In the genomic region with DNA sequence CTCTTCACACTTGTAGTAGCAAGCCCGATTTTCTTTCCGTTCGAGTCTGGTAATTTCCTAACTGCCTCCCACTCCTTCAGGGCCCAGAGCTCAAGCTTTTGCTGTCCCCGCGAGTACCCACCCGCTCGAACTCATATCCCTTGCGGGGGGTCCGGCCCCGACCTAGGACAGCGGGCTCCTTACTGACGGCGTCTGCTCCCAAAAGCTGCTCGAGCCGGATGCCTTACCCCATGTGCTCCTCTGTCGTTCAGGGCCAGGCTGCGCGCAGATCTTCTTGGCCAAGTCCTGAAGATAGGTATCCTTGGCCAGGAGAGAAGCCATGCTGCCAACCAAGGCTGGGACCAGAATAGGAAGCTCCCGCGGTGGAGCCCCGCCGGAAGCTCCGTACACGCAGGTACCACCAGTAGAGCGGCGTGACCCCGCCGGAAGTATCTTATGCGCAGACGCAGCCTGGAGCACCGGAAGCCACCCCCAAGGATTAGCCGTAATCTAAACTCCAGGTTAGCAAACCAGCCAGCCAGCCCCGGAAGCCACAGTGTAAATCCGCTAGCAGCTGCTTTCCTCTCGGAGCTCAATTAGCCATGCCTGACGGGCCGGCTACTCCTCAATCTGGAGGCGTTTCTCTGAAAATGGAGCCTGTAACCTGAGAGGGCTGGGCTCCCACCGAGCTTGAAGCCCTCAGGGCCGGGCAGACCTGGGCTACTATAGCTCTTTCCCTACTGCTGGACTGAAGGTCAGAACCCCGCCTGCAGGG, we compare ENCODE assay signal across 8 mouse cellular contexts. TPM values are rescaled to one million over a fixed set of nuclear protein-coding genes. Genes with fewer than 3 reads are reported as not detected.
DNase-seq lines count a peak whose midpoint lies in the region; ATAC-seq and TF ChIP-seq lines count a peak whose summit lies in the region.

A gene (minus strand): TSS at position 413 of the 754 bp plus-strand sequence.

- TF ChIP-seq EP300 in heart, adult 2 months (IDR thresholded peaks at IDR 0.05; ENCODE audit: insufficient read depth, low read depth, low read length) = peak; percentile 69

- no peaks in the 10 kb centered on the region for H3K79me2 ChIP-seq in heart, adult 2 months (replicated peaks; ENCODE audit: control insufficient read depth, insufficient read depth, low read length)

- peak within 1 kb of the TSS; percentile 80 for H3K27ac ChIP-seq in embryonic facial prominence, embryonic 14.5 days (replicated peaks; ENCODE audit: low read depth, low read length)
- H3K27ac ChIP-seq in heart, adult 2 months = peak within 1 kb of the TSS; percentile 83
- H3K27ac ChIP-seq in limb, embryonic 13.5 days = peak within 1 kb of the TSS; percentile 89
- H3K27ac ChIP-seq in midbrain, embryonic 16.5 days (ENCODE audit: low read length) = peak within 1 kb of the TSS; percentile 86

- peak within 1 kb of the TSS; percentile 75 for H3K4me3 ChIP-seq in embryonic facial prominence, embryonic 14.5 days (ENCODE audit: low read depth, low read length)
- H3K4me3 ChIP-seq in heart, adult 2 months = peak within 1 kb of the TSS; percentile 75
- H3K4me3 ChIP-seq in limb, embryonic 13.5 days = peak within 1 kb of the TSS; percentile 90
- peak within 1 kb of the TSS; percentile 76 for H3K4me3 ChIP-seq in midbrain, embryonic 16.5 days (ENCODE audit: low read depth, low read length)

- H3K4me1 ChIP-seq in embryonic facial prominence, embryonic 14.5 days (ENCODE audit: control insufficient read depth, insufficient read depth, low read length) = peaks cover 11% of the 10 kb centered on the region
- H3K4me1 ChIP-seq in heart, adult 2 months (ENCODE audit: control insufficient read depth, insufficient read depth, low read length) = peaks cover 6% of the 10 kb centered on the region
- H3K4me1 ChIP-seq in limb, embryonic 13.5 days = peaks cover 28% of the 10 kb centered on the region
- peaks cover 21% of the 10 kb centered on the region for H3K4me1 ChIP-seq in midbrain, embryonic 16.5 days (ENCODE audit: control insufficient read depth, insufficient read depth, low read length)

- peak within 1 kb of the TSS; percentile 80 for H3K9ac ChIP-seq in embryonic facial prominence, embryonic 14.5 days (ENCODE audit: low read depth, low read length)
- peak within 1 kb of the TSS; percentile 60 for H3K9ac ChIP-seq in heart, adult 2 months (ENCODE audit: low read depth, low read length)
- H3K9ac ChIP-seq in limb, embryonic 13.5 days = peak within 1 kb of the TSS; percentile 84
- H3K9ac ChIP-seq in midbrain, embryonic 16.5 days (ENCODE audit: low read depth, low read length) = peak within 1 kb of the TSS; percentile 73

- peak within 1 kb of the TSS; percentile 85 for H3K4me2 ChIP-seq in embryonic facial prominence, embryonic 14.5 days (ENCODE audit: low read depth, low read length)
- peak within 1 kb of the TSS; percentile 87 for H3K4me2 ChIP-seq in limb, embryonic 13.5 days (replicated peaks)
- peak within 1 kb of the TSS; percentile 72 for H3K4me2 ChIP-seq in midbrain, embryonic 16.5 days (ENCODE audit: low read length)

- intact Hi-C loops in heart, adult 2 months (cut with DNase I) = loop anchor here (2.0 to 10.0 kb wide), 3 partner anchors 62 to 458 kb away; a partner anchor contains a TSS

- DNase-seq in 3T3-L1 (ENCODE audit: low read depth, low spot score) = peak; percentile 97
- peak; percentile 75 to 81 for DNase-seq in adrenal gland, postnatal 4 days (ENCODE audit: low spot score in 2 of 2)
- DNase-seq in embryonic facial prominence, embryonic 14.5 days (ENCODE audit: low spot score) = peak; percentile 99
- DNase-seq in heart, adult 2 months = peak; percentile 94 to 96
- peak; percentile 98 for DNase-seq in kidney, adult 8-10 months
- DNase-seq in spleen, postnatal 10 days (ENCODE audit: low spot score in 2 of 2) = peak; percentile 78 to 94

- under 1% methylated on average over 33 of the region's 41 CpGs for WGBS in embryonic facial prominence, embryonic 14.5 days
- WGBS in heart, adult 2 months = under 1% methylated on average over 41 of the region's 41 CpGs
- under 1% methylated on average over 41 of the region's 41 CpGs for WGBS in limb, embryonic 13.5 days
- under 1% methylated on average over 41 of the region's 41 CpGs for WGBS in midbrain, embryonic 16.5 days

- H3K27me3 ChIP-seq in embryonic facial prominence, embryonic 14.5 days (replicated peaks; ENCODE audit: control insufficient read depth, insufficient read depth, low read length) = no peaks in the 10 kb centered on the region
- H3K27me3 ChIP-seq in heart, adult 2 months (ENCODE audit: control insufficient read depth, insufficient read depth, low read length) = no peaks in the 10 kb centered on the region
- no peaks in the 10 kb centered on the region for H3K27me3 ChIP-seq in limb, embryonic 13.5 days
- no peaks in the 10 kb centered on the region for H3K27me3 ChIP-seq in midbrain, embryonic 16.5 days (ENCODE audit: control insufficient read depth, insufficient read depth, low read depth, low read length)

- ATAC-seq in embryonic facial prominence, embryonic 14.5 days (ENCODE audit: low read depth) = peak; percentile 97
- peak; percentile 95 for ATAC-seq in limb, embryonic 13.5 days (ENCODE audit: low FRiP score, low read depth)
- ATAC-seq in midbrain, embryonic 16.5 days = peak; percentile 96

- peaks cover 54% of the 10 kb centered on the region for H3K36me3 ChIP-seq in embryonic facial prominence, embryonic 14.5 days (ENCODE audit: control insufficient read depth, insufficient read depth, low read length)
- H3K36me3 ChIP-seq in heart, adult 2 months (ENCODE audit: control insufficient read depth, insufficient read depth, low read length) = no peaks in the 10 kb centered on the region; the same call in 1 of the 2 replicates
- H3K36me3 ChIP-seq in limb, embryonic 13.5 days = peaks cover 58% of the 10 kb centered on the region
- H3K36me3 ChIP-seq in midbrain, embryonic 16.5 days (ENCODE audit: control insufficient read depth, insufficient read depth, low read length) = peaks cover 34% of the 10 kb centered on the region

- TF ChIP-seq POLR2A in heart, adult 2 months (IDR thresholded peaks at IDR 0.05; ENCODE audit: insufficient read depth, low read depth, low read length) = peak; percentile 61; the same call in 1 of the 2 replicates

- no peaks in the 10 kb centered on the region for H3K9me3 ChIP-seq in embryonic facial prominence, embryonic 14.5 days (ENCODE audit: control insufficient read depth, low read length)
- no peaks in the 10 kb centered on the region for H3K9me3 ChIP-seq in limb, embryonic 13.5 days
- H3K9me3 ChIP-seq in midbrain, embryonic 16.5 days (replicated peaks; ENCODE audit: control insufficient read depth, low read length, poor library complexity, severe bottlenecking) = no peaks in the 10 kb centered on the region

- TF ChIP-seq CTCF in heart, adult 2 months (IDR thresholded peaks at IDR 0.05) = no peak

RNA-seq across cellular contexts. Expression of the gene that starts here (rescaled TPM):
- 10 to 100 TPM; 31.1 to 31.7 TPM for total RNA-seq in adrenal gland, postnatal 4 days (2021)
- 14.4 and 15.4 TPM in 2 replicates for polyA plus RNA-seq in embryonic facial prominence, embryonic 14.5 days (2014; fragmentation: Nextera tagmentation; extraction: Ambion mirVana)
- total RNA-seq in heart, adult 2 months (2021) = 10 to 100 TPM; 12.7 to 13.2 TPM
- 4.4 and 8.7 TPM in 2 replicates for polyA plus RNA-seq in heart, adult 2 months (2012; rRNA removed)
- polyA plus RNA-seq in limb, embryonic 13.5 days (2015; fragmentation: Nextera tagmentation; extraction: Ambion mirVana) = 30.7 and 31.5 TPM in 2 replicates
- polyA plus RNA-seq in midbrain, embryonic 16.5 days (2015; fragmentation: Nextera tagmentation; extraction: Ambion mirVana) = 30.7 and 32.6 TPM in 2 replicates

Comparison
In these comparisons a context has a peak if more than half of its experiments do, and no peak if none do; other contexts are left out.
1. Peak in every context shown above with its lines: DNase-seq, ATAC-seq, H3K4me3 ChIP-seq and H3K27ac ChIP-seq.